Mouse (Mus musculus): ENCODE results near the gene Ndufa6. TPM values are rescaled to one million over a fixed set of nuclear protein-coding genes. Genes with fewer than 3 reads are reported as not detected.

The Ndufa6 gene
- polyA plus RNA-seq, 1 experiment from 2014 or later, result 111 TPM

GRCm38 (mm10) chr15:82340414-82341035, 13.6 kb downstream of the Ndufa6 start:
- no peak overlapping the region for H3K27ac ChIP-seq
- peaks cover 24% of the 10 kb centered on the region for H3K79me2 ChIP-seq (ENCODE audit: inconsistent target)
- peaks cover 15% of the 10 kb centered on the region for H3K36me3 ChIP-seq (ENCODE audit: inconsistent target)
- H3K4me3 ChIP-seq (ENCODE audit: inconsistent target), result no peak overlapping the region
- 63% methylated on average over 19 of the region's 21 CpGs for WGBS (ENCODE audit: missing documents)

DNA sequence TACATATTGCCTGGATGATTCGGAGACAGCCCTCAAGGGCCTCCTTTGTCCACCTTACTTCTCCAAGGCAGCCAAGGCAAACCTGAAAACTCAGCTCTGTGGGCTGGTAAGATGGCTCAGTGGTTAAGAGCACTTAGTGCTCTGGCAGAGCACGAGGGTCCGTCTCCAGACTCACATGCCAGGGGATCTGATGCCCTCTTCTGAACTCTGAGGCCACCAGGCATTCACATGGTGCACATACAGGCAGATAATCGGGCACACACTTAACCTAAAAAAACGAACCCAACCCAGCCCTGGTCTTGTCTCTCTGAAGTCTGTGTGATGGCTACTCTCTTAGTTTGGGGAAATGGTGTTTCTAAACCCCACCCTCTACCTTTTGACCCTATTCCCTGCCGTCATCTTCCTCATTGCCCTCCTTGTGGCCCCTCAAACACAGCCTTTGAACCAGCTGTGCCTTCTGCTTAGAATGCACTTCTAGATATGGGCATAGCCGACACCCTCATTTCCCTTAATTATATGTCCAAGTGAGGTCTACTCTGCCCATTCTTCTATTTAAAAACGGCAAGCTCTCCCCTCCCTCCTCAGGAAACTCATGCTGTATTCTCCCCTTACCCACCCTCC, 14.4 kb downstream of the Ndufa6 start:
- Histone ChIP-seq H3K36me3 (ENCODE audit: inconsistent target) (peaks cover 23% of the 10 kb centered on the region), H3K4me3 (ENCODE audit: inconsistent target) (no peak overlapping the region), H3K27ac (no peak overlapping the region), H3K79me2 (ENCODE audit: inconsistent target) (peaks cover 24% of the 10 kb centered on the region)
- WGBS (ENCODE audit: missing documents), result 74% methylated on average over 8 of the region's 8 CpGs

- peaks cover 29% of the 10 kb centered on the region for H3K36me3 ChIP-seq (ENCODE audit: inconsistent target)
- peaks cover 24% of the 10 kb centered on the region for H3K79me2 ChIP-seq (ENCODE audit: inconsistent target)
- H3K27ac ChIP-seq, result no peak overlapping the region
- H3K4me3 ChIP-seq (ENCODE audit: inconsistent target), result peak overlapping the region; percentile 3; the same call in 1 of the 2 replicates
- WGBS (ENCODE audit: missing documents), result 68% methylated on average over 10 of the region's 10 CpGs
Measured at GRCm38 (mm10) chr15:82339150-82339549, 15.0 kb downstream of the Ndufa6 start.

- Histone ChIP-seq H3K4me3 (ENCODE audit: inconsistent target) (peak within 1 kb of the TSS; percentile 95), H3K36me3 (ENCODE audit: inconsistent target) (peaks cover 32% of the 10 kb centered on the region), H3K27ac (peak within 1 kb of the TSS; percentile 77), H3K79me2 (ENCODE audit: inconsistent target) (peaks cover 24% of the 10 kb centered on the region)
- WGBS (ENCODE audit: missing documents), result 1% methylated on average over 38 of the region's 41 CpGs
Measured at GRCm38 (mm10) chr15:82338593-82339112, 15.5 kb downstream of the Ndufa6 start, which contains the start of the genes Naga, Pheta2 and Smdt1. Naga (minus strand) TSS chr15:82338925. Pheta2 (plus strand) TSS chr15:82338942. Smdt1 (plus strand) TSS chr15:82338959.

- Histone ChIP-seq H3K36me3 (ENCODE audit: inconsistent target) (peaks cover 32% of the 10 kb centered on the region), H3K27ac (peak overlapping the region; percentile 77), H3K4me3 (ENCODE audit: inconsistent target) (peak overlapping the region; percentile 95), H3K79me2 (ENCODE audit: inconsistent target) (peaks cover 24% of the 10 kb centered on the region)
- WGBS (ENCODE audit: missing documents), result 0% methylated on average over 4 of the region's 4 CpGs
Measured at GRCm38 (mm10) chr15:82337875-82338274, 16.2 kb downstream of the Ndufa6 start.

GRCm38 (mm10) chr15:82336629-82337028, 17.5 kb downstream of the Ndufa6 start:
- peaks cover 43% of the 10 kb centered on the region for H3K36me3 ChIP-seq (ENCODE audit: inconsistent target)
- H3K4me3 ChIP-seq (ENCODE audit: inconsistent target), result no peak overlapping the region
- WGBS (ENCODE audit: missing documents), result 89% methylated on average over 11 of the region's 12 CpGs
- no peak overlapping the region for H3K27ac ChIP-seq
- H3K79me2 ChIP-seq (ENCODE audit: inconsistent target), result peaks cover 24% of the 10 kb centered on the region

GRCm38 (mm10) chr15:82335194-82335593, 18.9 kb downstream of the Ndufa6 start:
- Histone ChIP-seq H3K27ac (no peak overlapping the region), H3K4me3 (ENCODE audit: inconsistent target) (no peak overlapping the region), H3K79me2 (ENCODE audit: inconsistent target) (peaks cover 24% of the 10 kb centered on the region), H3K36me3 (ENCODE audit: inconsistent target) (peaks cover 57% of the 10 kb centered on the region)
- WGBS (ENCODE audit: missing documents), result 100% methylated on average over 3 of the region's 4 CpGs

DNA sequence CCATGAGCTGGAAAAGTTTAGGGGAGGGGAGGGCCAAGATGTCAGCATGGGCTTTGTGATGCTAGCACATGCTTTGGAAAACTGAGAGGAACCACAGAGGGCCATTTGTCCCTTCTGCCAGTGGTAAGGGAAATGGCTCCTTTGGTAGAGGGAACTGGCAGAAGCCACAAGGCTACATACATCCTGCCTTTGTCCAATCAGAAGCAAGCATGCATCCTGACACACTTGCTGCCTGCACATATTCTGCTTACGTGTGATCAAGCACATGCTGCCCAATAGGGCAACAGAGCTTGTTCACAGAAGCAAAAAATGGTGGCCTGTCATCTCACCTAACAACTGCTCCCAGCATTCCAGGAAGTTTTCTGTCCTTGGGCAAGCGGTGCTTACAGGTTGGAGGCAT, 28.7 kb downstream of the Ndufa6 start:
- H3K36me3 ChIP-seq (ENCODE audit: inconsistent target), result peaks cover 16% of the 10 kb centered on the region; the same call in 1 of the 2 replicates
- H3K79me2 ChIP-seq (ENCODE audit: inconsistent target), result no peaks in the 10 kb centered on the region
- 50% methylated on average over 2 of the region's 2 CpGs for WGBS (ENCODE audit: missing documents)
- H3K4me3 ChIP-seq (ENCODE audit: inconsistent target), result no peak overlapping the region
- no peak overlapping the region for H3K27ac ChIP-seq

GRCm38 (mm10) chr15:82322195-82322594, 31.9 kb downstream of the Ndufa6 start:
- Histone ChIP-seq H3K79me2 (ENCODE audit: inconsistent target) (no peaks in the 10 kb centered on the region), H3K4me3 (ENCODE audit: inconsistent target) (no peak overlapping the region), H3K36me3 (ENCODE audit: inconsistent target) (no peaks in the 10 kb centered on the region), H3K27ac (no peak overlapping the region)
- 96% methylated on average over 6 of the region's 8 CpGs for WGBS (ENCODE audit: missing documents)

DNA sequence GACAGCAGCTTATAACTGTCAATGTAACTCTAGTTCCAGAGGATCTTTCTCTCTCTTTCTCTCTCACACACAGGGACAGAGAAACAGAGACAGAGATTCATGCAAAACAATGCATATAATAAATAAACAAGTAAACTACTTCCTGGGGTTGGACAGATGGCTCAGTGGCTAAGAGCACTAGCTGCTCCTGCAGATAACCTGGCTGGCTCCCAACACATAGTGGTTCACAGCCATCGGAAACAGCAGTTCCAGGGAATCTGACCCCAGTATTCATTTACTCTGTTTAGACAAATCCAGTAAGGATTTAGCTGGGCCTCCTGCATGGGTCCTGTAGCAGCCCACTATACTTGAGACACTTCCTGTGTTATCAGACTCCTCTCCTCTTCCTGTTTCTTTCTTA, 34.5 kb downstream of the Ndufa6 start:
- WGBS (ENCODE audit: missing documents), result 78% methylated on average over 1 of the region's 1 CpGs
- Histone ChIP-seq H3K27ac (no peak overlapping the region), H3K36me3 (ENCODE audit: inconsistent target) (no peaks in the 10 kb centered on the region), H3K79me2 (ENCODE audit: inconsistent target) (no peaks in the 10 kb centered on the region), H3K4me3 (ENCODE audit: inconsistent target) (no peak overlapping the region)

DNA sequence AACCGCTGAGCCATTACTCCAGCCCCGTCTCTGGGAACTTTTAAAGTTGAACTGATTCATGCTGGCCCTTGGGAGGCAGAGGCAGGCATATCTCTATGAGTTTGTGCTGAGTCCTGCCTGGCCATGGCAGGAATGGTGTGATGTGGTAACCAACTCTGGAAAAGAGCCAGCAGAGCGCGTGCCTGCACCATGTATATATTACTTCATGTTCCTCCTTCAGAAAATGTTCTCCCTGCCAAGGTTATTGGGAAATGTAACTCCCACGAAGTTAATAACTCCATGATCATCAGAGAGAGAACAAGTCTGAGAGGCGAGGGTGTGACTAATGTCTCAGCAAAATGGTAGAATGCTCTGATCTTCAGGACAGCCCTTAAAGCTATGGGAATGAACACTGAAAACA, 36.3 kb downstream of the Ndufa6 start:
- Histone ChIP-seq H3K4me3 (ENCODE audit: inconsistent target) (no peak overlapping the region), H3K79me2 (ENCODE audit: inconsistent target) (no peaks in the 10 kb centered on the region), H3K27ac (no peak overlapping the region), H3K36me3 (ENCODE audit: inconsistent target) (no peaks in the 10 kb centered on the region)
- 70% methylated on average over 5 of the region's 6 CpGs for WGBS (ENCODE audit: missing documents)

DNA sequence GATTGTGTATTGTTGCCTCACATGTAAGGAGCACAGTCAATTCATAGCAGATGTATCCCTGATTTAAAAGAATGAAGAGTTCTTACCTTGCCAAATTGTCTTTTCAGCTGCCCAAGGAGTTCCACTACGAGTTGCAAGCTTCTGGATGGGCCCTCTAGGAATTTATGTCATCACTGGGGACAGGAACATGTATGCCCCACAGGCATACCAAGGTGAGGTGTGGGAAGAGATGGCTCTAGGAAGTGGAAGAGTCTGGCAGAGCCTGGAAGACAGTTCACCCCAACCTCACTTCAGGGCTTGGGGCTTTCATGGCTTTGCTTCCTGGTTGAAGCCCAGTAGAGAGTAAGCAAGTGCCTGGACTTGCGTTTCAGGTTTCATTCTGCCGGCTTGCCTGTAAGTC, 45.7 kb downstream of the Ndufa6 start:
- no peaks in the 10 kb centered on the region for H3K36me3 ChIP-seq (ENCODE audit: inconsistent target)
- no peak overlapping the region for H3K27ac ChIP-seq
- WGBS (ENCODE audit: missing documents), result 96% methylated on average over 3 of the region's 3 CpGs
- H3K4me3 ChIP-seq (ENCODE audit: inconsistent target), result no peak overlapping the region
- H3K79me2 ChIP-seq (ENCODE audit: inconsistent target), result no peaks in the 10 kb centered on the region

GRCm38 (mm10) chr15:82307107-82307506, 47.0 kb downstream of the Ndufa6 start:
- Histone ChIP-seq H3K27ac (no peak overlapping the region), H3K79me2 (ENCODE audit: inconsistent target) (no peaks in the 10 kb centered on the region), H3K4me3 (ENCODE audit: inconsistent target) (no peak overlapping the region), H3K36me3 (ENCODE audit: inconsistent target) (no peaks in the 10 kb centered on the region)
- 96% methylated on average over 3 of the region's 3 CpGs for WGBS (ENCODE audit: missing documents)

Measured in macrophage (primary cell).